Mouse (Mus musculus) thymus, adult 2 months (tissue): ENCODE results near the gene Iqcf3.

Experiments used
- CTCF ChIP-seq: fragments of 200-500 bp; IDR thresholded peaks from 2 replicates; pipeline ENCODE4 v1.5.1; 2012; ENCODE audit warnings: mild to moderate bottlenecking, control low read depth, low read length, moderate library complexity, borderline replicate concordance; ENCODE audit not compliant: control insufficient read depth, poor library complexity, insufficient read depth; ENCODE audit errors: extremely low read depth
- POLR2A ChIP-seq: fragments of 200-500 bp; IDR thresholded peaks from 2 replicates; pipeline ENCODE4 v1.6.1; 2012; ENCODE audit warnings: mild to moderate bottlenecking, low read length, control low read depth, moderate library complexity; ENCODE audit not compliant: control insufficient read depth, poor library complexity, insufficient read depth; ENCODE audit errors: extremely low read depth

- no peak for TF ChIP-seq CTCF
- TF ChIP-seq POLR2A: no peak
Measured at GRCm38 (mm10) chr9:106459946-106460345, 101.5 kb downstream of the Iqcf3 start.
